Mouse (Mus musculus) colon, adult 2 months (tissue): ENCODE results near the gene Zfp534. TPM values are rescaled to one million over a fixed set of nuclear protein-coding genes. Genes with fewer than 3 reads are reported as not detected.

Source experiments
- polyA plus RNA-seq: library from polyadenylated mRNA; depleted of rRNA; stranded (reverse); fragments of >200 nt; gene quantifications from 2 replicates; pipeline ENCODE4 v1.2.3, GENCODE M21; 2012; rRNA removed

Gene Zfp534
- polyA plus RNA-seq = not detected in 2 replicates

GRCm38 (mm10) chr4:147702453-147702852, at the start of gene Zfp534:
Gene Zfp534 (minus strand): TSS chr4:147702553.

GRCm38 (mm10) chr4:147642413-147642812, 59.9 kb downstream of the Zfp534 start, which contains the start of gene Zfp979:
Gene Zfp979 (minus strand): TSS chr4:147642513.

Other genes starting within 250 kb of the Zfp534 start
- gene Zfp982, start 210.1 kb downstream of the Zfp534 start, polyA plus RNA-seq = not detected in 2 replicates
- not detected in 2 replicates for gene Gm16503, start 162.3 kb downstream of the Zfp534 start, polyA plus RNA-seq
- not detected in 2 replicates for gene Zfp985, start 149.3 kb downstream of the Zfp534 start, polyA plus RNA-seq
- gene Zfp979, start 60.0 kb downstream of the Zfp534 start, polyA plus RNA-seq = not detected in 2 replicates
- gene Zfp984, start 107.2 kb upstream of the Zfp534 start, polyA plus RNA-seq = 0.12 TPM in 2 replicates
- gene Zfp933, start 145.8 kb upstream of the Zfp534 start, polyA plus RNA-seq = 0.34 and 0.35 TPM in 2 replicates
- gene Miip, start 166.3 kb upstream of the Zfp534 start, polyA plus RNA-seq = 59.8 and 88.8 TPM in 2 replicates
- 0.47 and 0.83 TPM in 2 replicates for gene Fv1, start 166.4 kb upstream of the Zfp534 start, polyA plus RNA-seq
- 51.7 and 58.1 TPM in 2 replicates for gene Mfn2, start 202.2 kb upstream of the Zfp534 start, polyA plus RNA-seq
- 28.2 and 36.6 TPM in 2 replicates for gene Plod1, start 234.2 kb upstream of the Zfp534 start, polyA plus RNA-seq
- 200 and 218 TPM in 2 replicates for gene 2510039O18Rik, start 238.3 kb upstream of the Zfp534 start, polyA plus RNA-seq